Mouse (Mus musculus) bone marrow, adult 2 months (tissue): ENCODE measurements around the gene Olfr470. TPM values are rescaled to one million over a fixed set of nuclear protein-coding genes. Genes with fewer than 3 reads are reported as not detected.
"Not testable (repeated sequence)": the region's sequence is repeated elsewhere in the genome, so short reads cannot be mapped to it uniquely, and the experiment has no call there.

Experiments
- H3K27ac ChIP-seq: fragments of 200-500 bp; 2 replicates; pipeline ENCODE4 v1.5.1; 2012; ENCODE audit warnings: low read depth, mild to moderate bottlenecking, control low read depth, inconsistent platforms, low read length; ENCODE audit not compliant: control insufficient read depth, poor library complexity, insufficient read depth
- H3K4me1 ChIP-seq: fragments of 200-500 bp; 2 replicates; pipeline ENCODE4 v1.6.1; 2011; ENCODE audit warnings: low read length; ENCODE audit not compliant: control insufficient read depth, insufficient read depth
- H3K4me3 ChIP-seq: fragments of 200-500 bp; replicated peaks from 2 replicates; pipeline ENCODE3; 2011; ENCODE audit warnings: mild to moderate bottlenecking, low read depth, low read length, control low read depth; ENCODE audit not compliant: control insufficient read depth
- CTCF ChIP-seq: fragments of 200-500 bp; IDR thresholded peaks from 2 replicates; pipeline ENCODE4 v1.5.1; 2011; ENCODE audit warnings: low read length, control low read depth; ENCODE audit not compliant: control insufficient read depth, insufficient read depth
- POLR2A ChIP-seq: fragments of 200-500 bp; IDR thresholded peaks from 2 replicates; pipeline ENCODE4 v1.6.1; 2011; ENCODE audit warnings: low read depth, mild to moderate bottlenecking, control low read depth, low read length, borderline replicate concordance; ENCODE audit not compliant: control insufficient read depth
- WGBS: fragments of 180-500 bp; shearing (Covaris S2); methylation state at CpG from one replicate; pipeline ENCODE4 v1.1.7; 2018; 5-methylcytosine and 5-hydroxymethylcytosine counted together
- polyA plus RNA-seq: library from polyadenylated mRNA; stranded (reverse); fragments of >200 nt; gene quantifications from 2 replicates; pipeline ENCODE4 v1.2.4, GENCODE M21; 2011; ENCODE audit warnings: low replicate concordance; ENCODE audit not compliant: missing spikeins, insufficient read depth, insufficient read length

Gene Olfr470
- polyA plus RNA-seq = not detected in 2 replicates

DNA sequence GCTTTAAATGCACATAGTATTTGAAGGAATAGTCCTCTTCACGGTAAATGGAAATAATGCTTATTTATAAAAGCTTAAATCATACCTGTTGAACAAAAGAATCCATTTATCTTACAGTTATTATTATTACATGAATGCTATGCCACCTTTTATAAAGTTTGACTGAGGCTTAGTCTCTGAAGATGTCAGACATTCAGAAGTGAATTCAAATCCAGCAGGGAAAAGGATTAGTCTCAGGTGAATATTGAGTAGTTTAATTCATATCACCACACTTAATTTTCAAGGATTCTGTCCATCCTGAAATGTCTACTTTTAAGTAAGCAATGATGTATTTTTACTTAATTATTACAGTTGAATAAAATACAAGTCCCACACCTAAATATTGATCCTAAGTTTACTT is at the start of gene Olfr470:
Gene Olfr470, minus strand, starts transcription at position 101 of the 400 bp plus-strand sequence.
- H3K27ac ChIP-seq, H3K4me1 ChIP-seq, H3K4me3 ChIP-seq: not testable (repeated sequence)
- 70% methylated on average over 1 of the region's 1 CpGs for WGBS

DNA sequence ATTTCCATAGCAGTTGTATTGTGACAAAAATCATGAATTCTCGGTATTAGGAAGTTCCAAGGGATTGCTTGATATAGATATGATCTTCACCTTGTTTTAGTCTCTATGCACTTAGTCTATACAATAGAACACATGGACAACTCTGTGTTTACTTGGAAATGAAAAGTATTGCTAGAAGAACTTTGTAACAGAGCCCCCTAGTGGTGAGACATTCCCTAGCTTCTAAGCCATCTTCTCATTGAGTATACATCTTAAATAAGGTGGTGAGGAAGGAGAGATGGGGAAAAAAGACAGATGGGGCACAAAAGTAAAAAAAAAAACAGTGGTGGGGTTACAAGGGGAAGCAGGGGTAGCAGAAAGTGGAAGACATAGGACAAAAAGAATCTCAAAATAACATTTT is 5.6 kb downstream of the Olfr470 start:
- no peak for TF ChIP-seq CTCF
- H3K4me3 ChIP-seq = no peak overlapping the region
- H3K4me1 ChIP-seq = no peaks in the 10 kb centered on the region
- no peak overlapping the region for H3K27ac ChIP-seq
- WGBS = 78% methylated on average over 1 of the region's 1 CpGs

DNA sequence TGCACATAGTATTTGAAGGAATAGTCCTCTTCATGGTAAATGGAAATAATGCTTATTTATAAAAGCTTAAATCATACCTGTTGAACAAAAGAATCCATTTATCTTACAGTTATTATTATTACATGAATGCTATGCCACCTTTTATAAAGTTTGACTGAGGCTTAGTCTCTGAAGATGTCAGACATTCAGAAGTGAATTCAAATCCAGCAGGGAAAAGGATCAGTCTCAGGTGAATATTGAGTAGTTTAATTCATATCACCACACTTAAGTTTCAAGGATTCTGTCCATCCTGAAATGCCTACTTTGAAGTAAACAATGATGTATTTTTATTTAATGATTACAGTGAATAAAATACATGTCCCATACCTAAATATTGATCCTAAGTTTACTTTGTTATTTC is 21.8 kb downstream of the Olfr470 start, which contains the start of gene Olfr469:
Gene Olfr469, minus strand, starts transcription at position 101 of the 400 bp plus-strand sequence.
- not testable (repeated sequence) for H3K4me3 ChIP-seq, H3K27ac ChIP-seq, H3K4me1 ChIP-seq

DNA sequence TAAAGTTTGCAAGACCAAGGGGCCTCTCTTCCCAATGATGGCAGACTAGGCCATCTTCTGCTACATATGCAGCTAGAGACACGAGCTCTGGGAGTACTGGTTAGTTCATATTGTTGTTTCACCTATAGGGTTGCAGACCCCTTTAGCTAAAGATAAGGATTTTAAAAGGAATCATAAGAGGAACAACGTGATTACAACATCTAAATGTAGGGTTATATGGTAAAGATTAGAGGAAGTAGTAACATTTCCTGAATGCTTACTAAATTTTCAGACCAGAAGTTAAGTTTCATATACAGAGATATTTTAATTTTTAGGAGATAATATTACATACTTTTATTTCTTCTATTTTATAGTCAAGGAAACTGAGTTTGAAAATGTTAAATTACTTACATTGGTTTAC is 23.4 kb downstream of the Olfr470 start:
- not testable (repeated sequence) for H3K4me1 ChIP-seq, H3K4me3 ChIP-seq, H3K27ac ChIP-seq
- WGBS = 9% methylated on average over 2 of the region's 2 CpGs

DNA sequence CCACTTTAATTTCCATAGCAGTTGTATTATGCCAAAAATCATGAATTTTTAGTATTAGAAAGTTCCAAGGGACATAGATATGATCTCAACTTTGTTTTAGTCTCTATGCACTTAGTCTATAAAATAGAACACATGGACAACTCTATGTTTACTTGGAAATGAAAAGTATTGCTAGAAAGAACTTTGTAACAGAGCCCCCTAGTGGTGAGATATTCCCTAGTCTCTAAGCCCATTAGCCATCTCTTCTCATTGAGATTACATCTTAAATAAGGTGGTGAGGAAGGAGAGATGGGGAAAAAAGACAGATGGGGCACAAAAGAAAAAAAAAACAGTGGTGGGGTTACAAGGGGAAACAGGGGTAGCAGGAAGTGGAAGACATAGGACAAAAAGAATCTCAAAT is 27.8 kb downstream of the Olfr470 start:
- Histone ChIP-seq H3K27ac (no peak overlapping the region), H3K4me3 (no peak overlapping the region), H3K4me1 (no peaks in the 10 kb centered on the region)
- TF ChIP-seq CTCF = no peak
- no peak for TF ChIP-seq POLR2A

DNA sequence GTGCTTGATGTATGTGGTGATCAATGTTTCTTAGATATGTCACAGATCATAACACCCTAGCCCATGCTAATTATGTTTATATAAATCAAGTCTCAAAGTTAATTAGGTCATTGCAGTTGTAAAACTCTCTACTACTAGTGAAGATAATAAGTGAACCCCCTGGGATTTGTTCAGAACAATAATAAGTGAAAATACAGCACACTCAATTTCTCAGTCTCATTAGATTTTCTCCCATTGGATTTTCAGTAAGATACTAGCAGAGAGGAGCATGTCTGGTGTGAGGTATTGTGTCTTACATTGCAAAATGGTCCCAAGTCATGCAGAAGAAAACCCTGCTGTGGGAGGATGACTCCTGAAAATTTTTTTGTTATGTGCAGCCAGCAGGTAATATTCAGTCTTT is 35.3 kb downstream of the Olfr470 start, which contains the start of gene Olfr467:
Gene Olfr467, plus strand, starts transcription at position 301 of the 400 bp plus-strand sequence.
- Histone ChIP-seq H3K27ac (no peak within 1 kb of the TSS), H3K4me1 (no peaks in the 10 kb centered on the region), H3K4me3 (no peak within 1 kb of the TSS)
- TF ChIP-seq POLR2A (no peak), CTCF (no peak)

DNA sequence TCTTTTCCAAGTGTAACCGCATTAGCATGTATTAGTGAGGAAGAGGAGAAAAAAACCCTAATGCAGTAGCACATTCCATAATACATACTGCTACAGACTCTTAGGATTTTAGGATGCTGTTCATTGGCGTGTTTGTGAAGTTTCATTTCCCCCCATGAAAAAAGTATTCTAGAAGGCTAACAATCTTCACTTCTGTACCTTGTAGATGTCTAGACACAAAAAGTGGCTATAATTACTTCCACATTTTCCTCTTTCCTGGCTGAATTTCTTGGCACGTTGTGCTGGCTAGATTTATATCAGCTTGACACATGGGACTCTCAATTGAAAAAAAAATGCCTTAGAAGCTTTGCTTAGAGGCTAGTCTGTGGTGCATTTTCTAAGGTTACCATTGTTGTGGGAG is 45.2 kb downstream of the Olfr470 start:
- 46% methylated on average over 3 of the region's 3 CpGs for WGBS
- H3K4me3 ChIP-seq = no peak overlapping the region
- TF ChIP-seq CTCF = no peak
- TF ChIP-seq POLR2A = no peak
- no peak overlapping the region for H3K27ac ChIP-seq
- H3K4me1 ChIP-seq = no peaks in the 10 kb centered on the region

DNA sequence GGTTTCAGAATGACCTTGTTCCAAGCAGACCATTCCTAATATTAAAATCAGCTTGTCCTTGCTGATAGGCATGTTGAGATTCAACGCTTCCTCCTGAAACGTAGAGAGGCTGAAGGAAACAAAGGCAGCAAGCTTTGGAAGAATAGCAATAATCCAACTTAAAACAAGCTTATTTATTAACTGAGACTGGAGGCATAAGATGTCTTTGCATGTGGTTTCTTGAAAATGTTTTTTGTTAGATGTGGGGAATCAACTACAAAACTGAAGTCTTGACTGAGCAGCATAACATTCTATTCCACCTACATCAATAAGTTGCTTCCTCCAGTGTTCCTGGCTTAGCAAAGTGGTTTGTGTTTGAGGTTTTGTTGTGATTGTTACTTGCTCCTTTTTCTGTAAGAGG is 46.2 kb downstream of the Olfr470 start, which contains the start of gene Ovch2:
Gene Ovch2, minus strand, starts transcription at position 101 of the 400 bp plus-strand sequence.
- H3K4me3 ChIP-seq = no peak within 1 kb of the TSS
- H3K27ac ChIP-seq = no peak within 1 kb of the TSS
- TF ChIP-seq POLR2A = no peak
- TF ChIP-seq CTCF = no peak
- WGBS = 70% methylated on average over 2 of the region's 2 CpGs
- H3K4me1 ChIP-seq = no peaks in the 10 kb centered on the region

DNA sequence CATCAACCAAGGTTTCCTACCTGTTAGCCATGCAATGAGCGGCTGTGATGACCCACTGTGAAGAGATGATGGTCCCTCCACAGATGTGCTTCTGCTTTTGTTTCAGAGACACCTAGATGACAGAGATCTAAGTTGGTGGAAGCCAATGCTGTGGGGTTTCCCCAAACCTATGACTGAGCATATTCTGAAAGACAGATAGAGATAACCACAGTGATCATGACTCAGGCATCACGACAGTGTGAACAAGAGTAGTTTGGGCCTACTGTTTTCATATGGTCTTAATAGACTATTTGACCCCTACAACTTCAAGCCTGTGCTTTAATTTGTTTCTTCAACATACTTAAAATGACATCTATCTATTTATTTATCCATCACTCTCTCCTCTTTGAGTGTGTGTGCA is 50.8 kb downstream of the Olfr470 start:
- no peak overlapping the region for H3K4me3 ChIP-seq
- WGBS = 61% methylated on average over 2 of the region's 2 CpGs
- H3K4me1 ChIP-seq = no peaks in the 10 kb centered on the region
- TF ChIP-seq POLR2A = no peak
- no peak for TF ChIP-seq CTCF
- H3K27ac ChIP-seq = no peak overlapping the region

Other genes with a start within 250 kb of the Olfr470 start
- not detected in 2 replicates for gene 5330417H12Rik, start 222.3 kb downstream of the Olfr470 start, polyA plus RNA-seq
- not detected in 2 replicates for gene Cyb5r2, start 89.5 kb downstream of the Olfr470 start, polyA plus RNA-seq
- gene Ovch2, start 46.3 kb downstream of the Olfr470 start, polyA plus RNA-seq = not detected in 2 replicates
- gene Olfr467, start 35.2 kb downstream of the Olfr470 start, polyA plus RNA-seq = not detected in 2 replicates
- not detected in 2 replicates for gene Olfr469, start 21.9 kb downstream of the Olfr470 start, polyA plus RNA-seq
- gene Olfr472, start 50.4 kb upstream of the Olfr470 start, polyA plus RNA-seq = not detected in 2 replicates
- gene Olfr473, start 83.0 kb upstream of the Olfr470 start, polyA plus RNA-seq = not detected in 2 replicates
- not detected in 2 replicates for gene Olfr474, start 107.2 kb upstream of the Olfr470 start, polyA plus RNA-seq
- gene Olfr476, start 117.3 kb upstream of the Olfr470 start, polyA plus RNA-seq = not detected in 2 replicates
- gene Olfr477, start 139.2 kb upstream of the Olfr470 start, polyA plus RNA-seq = not detected in 2 replicates
- gene Olfr478, start 186.5 kb upstream of the Olfr470 start, polyA plus RNA-seq = not detected in 2 replicates
- not detected in 2 replicates for gene Olfr479, start 203.2 kb upstream of the Olfr470 start, polyA plus RNA-seq
- not detected in 2 replicates for gene Olfr480, start 219.9 kb upstream of the Olfr470 start, polyA plus RNA-seq
- 0.43 TPM in 1 of 2 replicates, not detected in the other for gene Olfr481, start 232.4 kb upstream of the Olfr470 start, polyA plus RNA-seq